Mouse (Mus musculus) cerebellum, adult 2 months (tissue): Measurements from ENCODE around the gene Sema5a. TPM values are rescaled to one million over a fixed set of nuclear protein-coding genes. Genes with fewer than 3 reads are reported as not detected.

Experiments
- DNase-seq, 2 experiments: peaks; one replicate each; pipeline ENCODE4 v3.0.0; 2021
- H3K27ac ChIP-seq: fragments of 200-500 bp; 2 replicates; pipeline ENCODE4 v1.5.1; 2012; ENCODE audit warnings: low read length, control low read depth, inconsistent platforms; ENCODE audit not compliant: insufficient read depth
- H3K27me3 ChIP-seq: fragments of 200-500 bp; 2 replicates; pipeline ENCODE4 v1.6.1; 2012; ENCODE audit warnings: inconsistent platforms, mild to moderate bottlenecking, low read length, moderate library complexity; ENCODE audit not compliant: control insufficient read depth, insufficient read depth
- H3K4me1 ChIP-seq: fragments of 200-500 bp; 2 replicates; pipeline ENCODE4 v1.6.1; 2011; ENCODE audit warnings: low read length; ENCODE audit not compliant: control insufficient read depth, insufficient read depth
- H3K4me3 ChIP-seq: fragments of 200-500 bp; replicated peaks from 2 replicates; pipeline ENCODE3; 2011; ENCODE audit warnings: mild to moderate bottlenecking, low read depth, low read length, control low read depth; ENCODE audit not compliant: insufficient read depth
- CTCF ChIP-seq: fragments of 200-500 bp; IDR thresholded peaks from 2 replicates; pipeline ENCODE4 v1.5.1; 2011; ENCODE audit warnings: low read depth, mild to moderate bottlenecking, control low read depth, low read length, moderate library complexity, borderline replicate concordance; ENCODE audit not compliant: insufficient read depth
- POLR2A ChIP-seq: fragments of 200-500 bp; IDR thresholded peaks from 2 replicates; pipeline ENCODE4 v1.6.1; 2011; ENCODE audit warnings: low read length, control low read depth, borderline replicate concordance; ENCODE audit not compliant: insufficient read depth
- WGBS: fragments of 180-500 bp; shearing (Covaris S2); methylation state at CpG from one replicate; pipeline ENCODE4 v1.1.7; 2018; 5-methylcytosine and 5-hydroxymethylcytosine counted together
- polyA plus RNA-seq: library from polyadenylated mRNA; depleted of rRNA; stranded (reverse); fragments of >200 nt; gene quantifications from 2 replicates; pipeline ENCODE4 v1.2.3, GENCODE M21; 2012

Sema5a gene
- polyA plus RNA-seq, 1 experiment = 11.1 TPM

DNA sequence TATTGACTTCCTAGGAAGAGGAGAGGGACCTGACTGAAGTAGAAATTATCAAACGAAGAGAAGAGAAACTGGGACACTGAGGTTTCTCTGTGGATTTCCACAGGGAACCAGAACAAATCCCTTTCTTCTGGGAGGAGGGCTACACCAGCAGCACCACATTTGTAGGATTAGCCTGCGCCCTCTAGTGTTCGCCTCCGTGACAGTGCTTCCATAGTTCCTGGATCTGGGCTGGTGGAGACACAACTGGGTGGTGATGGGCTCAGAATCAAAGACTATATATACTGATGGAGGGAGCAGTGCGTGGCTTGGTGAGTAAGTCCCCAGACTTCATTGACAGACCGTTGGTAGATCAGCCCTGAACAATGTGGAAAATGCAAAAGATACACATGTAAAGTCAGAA is 193.0 kb downstream of the Sema5a start:
- peak; percentile 88 for TF ChIP-seq CTCF
- TF ChIP-seq POLR2A = no peak
- 0 out of 2 replicates have a peak, but pooled peaks cover 2% of the 10 kb centered on the region for H3K4me1 ChIP-seq
- H3K27me3 ChIP-seq = no peaks in the 10 kb centered on the region
- peak; percentile 73 to 82 for DNase-seq
- H3K4me3 ChIP-seq = no peak overlapping the region
- WGBS = 25% methylated on average over 6 of the region's 6 CpGs
- no peak overlapping the region for H3K27ac ChIP-seq

DNA sequence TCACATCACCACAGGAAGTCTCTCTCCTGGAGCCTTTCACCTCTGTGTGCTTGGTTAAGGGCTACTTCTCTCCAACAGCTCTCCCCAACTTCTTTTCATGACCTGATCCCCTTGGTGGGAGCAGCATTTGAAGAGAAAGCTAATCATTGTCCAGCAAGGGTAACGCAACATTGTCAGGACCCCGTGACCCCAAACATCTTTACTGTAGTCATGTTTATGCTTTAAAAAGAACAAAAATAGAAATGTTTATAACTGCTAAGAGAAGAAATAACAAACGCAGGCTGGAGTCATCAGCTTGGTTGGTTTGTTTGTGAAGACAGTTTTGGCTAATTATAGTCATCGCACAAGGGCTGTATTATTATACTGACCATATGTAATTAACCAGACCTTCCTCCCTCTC is 198.1 kb downstream of the Sema5a start:
- Histone ChIP-seq H3K4me3 (no peak overlapping the region), H3K27ac (no peak overlapping the region), H3K4me1 (no peaks in the 10 kb centered on the region), H3K27me3 (no peaks in the 10 kb centered on the region)
- no peak for DNase-seq
- TF ChIP-seq CTCF (no peak), POLR2A (no peak)
- WGBS = 94% methylated on average over 4 of the region's 4 CpGs

DNA sequence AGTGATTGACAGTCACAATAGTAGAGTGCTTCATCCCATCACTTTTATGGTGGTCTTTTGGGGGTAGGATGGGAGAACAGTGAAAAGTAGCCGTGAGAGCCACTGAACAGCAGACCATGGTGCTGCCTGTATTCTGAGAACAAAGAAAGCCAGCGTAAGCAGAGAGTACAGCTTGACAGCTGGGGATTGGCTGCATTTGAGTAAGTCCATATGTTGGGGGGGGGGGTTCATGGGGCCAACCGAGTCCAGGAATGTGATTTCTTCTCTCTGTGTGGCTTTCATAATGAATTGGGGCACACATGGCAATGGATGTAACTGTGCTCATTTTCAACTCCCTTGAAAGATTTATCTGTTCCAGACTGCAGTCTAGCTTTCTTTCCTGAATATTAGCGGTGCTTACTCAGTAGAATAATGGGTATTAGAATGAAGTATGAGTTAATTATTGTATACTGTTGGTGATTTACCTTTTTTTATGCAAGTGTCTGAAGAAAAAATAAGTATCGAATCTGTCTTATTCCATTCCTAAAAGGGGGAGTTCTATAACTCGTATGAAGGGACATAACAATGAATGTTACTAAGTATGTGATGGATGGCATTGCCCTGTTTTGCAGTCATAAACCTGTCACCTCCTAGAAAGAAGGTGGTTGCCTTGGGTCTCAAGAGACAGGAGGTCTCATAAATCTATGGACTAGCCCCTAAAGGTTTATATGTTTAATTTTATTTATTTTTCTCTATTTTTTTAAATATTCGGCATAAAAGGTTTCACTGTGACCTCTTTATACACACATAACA is 203.1 kb downstream of the Sema5a start:
- no peaks in the 10 kb centered on the region for H3K27me3 ChIP-seq
- WGBS = 77% methylated on average over 7 of the region's 7 CpGs
- H3K4me1 ChIP-seq = no peaks in the 10 kb centered on the region
- DNase-seq = no peak
- H3K27ac ChIP-seq = no peak overlapping the region
- no peak overlapping the region for H3K4me3 ChIP-seq
- no peak for TF ChIP-seq CTCF
- TF ChIP-seq POLR2A = no peak

DNA sequence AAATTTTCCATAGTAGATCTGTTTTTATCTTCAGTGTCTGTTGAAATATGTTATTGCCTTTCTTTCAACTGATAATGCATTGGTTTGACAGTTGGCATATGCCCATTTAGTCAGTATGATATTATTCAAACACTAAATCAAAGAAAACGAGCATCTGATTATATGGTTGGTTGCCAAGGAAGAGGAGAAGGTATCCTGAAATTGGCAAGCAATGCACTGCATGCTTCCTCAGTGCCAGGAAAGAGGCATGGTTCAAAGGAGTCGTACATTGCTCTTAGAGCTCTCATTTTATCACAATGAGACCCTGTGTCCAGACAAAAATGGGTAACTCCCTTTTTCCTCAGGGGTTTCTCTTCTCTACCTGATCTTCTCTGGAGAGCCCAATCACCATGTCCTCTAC is 214.4 kb downstream of the Sema5a start:
- H3K27me3 ChIP-seq = no peaks in the 10 kb centered on the region
- 11% methylated on average over 2 of the region's 2 CpGs for WGBS
- peak; percentile 23 to 60 for DNase-seq
- TF ChIP-seq CTCF = no peak
- TF ChIP-seq POLR2A = no peak
- no peak overlapping the region for H3K4me3 ChIP-seq
- no peak overlapping the region for H3K27ac ChIP-seq
- peaks cover 5% of the 10 kb centered on the region; the same call in 1 of the 2 replicates for H3K4me1 ChIP-seq

DNA sequence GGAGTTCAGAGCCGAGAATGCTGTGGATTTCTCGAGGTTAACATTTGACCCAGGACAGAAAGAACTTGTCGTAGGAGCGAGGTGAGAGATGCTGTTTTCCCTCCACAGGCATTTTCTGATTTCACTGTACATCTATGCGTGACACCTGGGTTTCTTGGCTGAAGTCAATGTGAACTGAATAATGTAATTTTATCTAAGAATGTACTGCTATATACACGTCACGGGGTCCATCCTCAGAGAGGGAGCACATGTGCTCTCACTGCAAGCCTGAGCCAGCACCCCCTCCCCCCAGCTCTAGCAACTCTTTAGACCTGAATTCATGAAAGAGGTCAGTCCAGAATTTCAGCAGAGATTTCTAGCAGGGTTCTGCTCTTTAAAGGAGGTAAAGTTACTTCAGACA is 215.6 kb downstream of the Sema5a start:
- TF ChIP-seq POLR2A (no peak), CTCF (no peak)
- Histone ChIP-seq H3K4me1 (peaks cover 5% of the 10 kb centered on the region; the same call in 1 of the 2 replicates), H3K4me3 (no peak overlapping the region), H3K27me3 (no peaks in the 10 kb centered on the region), H3K27ac (no peak overlapping the region)
- DNase-seq = no peak
- WGBS = 91% methylated on average over 7 of the region's 7 CpGs

DNA sequence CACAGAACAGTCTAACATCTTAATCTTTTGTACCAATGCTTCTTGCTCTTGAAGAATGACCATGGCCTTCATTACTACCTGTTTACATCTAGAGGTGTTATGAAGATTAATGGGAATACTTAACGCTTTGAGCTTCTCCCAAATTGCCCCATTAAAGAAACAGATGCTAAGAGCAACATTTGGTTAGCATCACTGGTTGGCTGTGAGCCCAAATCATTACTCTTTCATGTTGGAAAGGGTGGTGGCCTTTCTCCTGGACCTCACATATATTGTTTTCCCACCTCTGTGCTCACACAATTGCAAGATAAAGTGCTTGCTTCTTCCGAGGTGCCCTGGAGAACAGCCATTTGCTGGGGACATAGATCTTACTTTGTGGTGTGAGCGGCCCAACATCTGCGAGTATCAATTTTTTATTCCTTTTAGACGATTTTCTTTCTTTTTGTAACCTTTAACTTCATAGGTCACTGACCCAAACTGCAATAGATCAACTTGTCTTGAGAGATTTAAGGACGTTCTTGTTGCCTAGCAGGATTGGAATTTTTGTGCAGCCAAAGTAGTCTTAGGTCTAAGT is 227.0 kb downstream of the Sema5a start:
- 84% methylated on average over 6 of the region's 6 CpGs for WGBS
- TF ChIP-seq CTCF (no peak), POLR2A (no peak)

DNA sequence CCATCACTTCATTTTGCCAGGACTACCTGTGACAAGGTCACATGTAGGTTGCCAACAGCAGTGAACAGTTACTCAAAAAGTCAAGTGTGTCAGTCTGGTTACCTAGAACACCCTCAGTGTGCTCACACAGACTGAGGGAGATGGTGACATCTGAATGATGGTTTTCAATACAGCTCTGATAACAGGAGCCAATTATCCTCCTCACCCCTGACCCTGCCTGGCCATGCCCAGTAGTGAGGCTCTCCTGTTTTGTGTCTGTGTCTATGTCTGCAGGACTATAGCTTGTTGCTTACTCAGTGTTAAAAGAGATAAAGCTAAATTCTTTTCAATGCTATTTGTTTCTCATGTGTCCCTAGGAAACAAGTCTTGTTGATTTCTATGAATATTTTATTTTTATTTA is 236.1 kb downstream of the Sema5a start:
- H3K4me1 ChIP-seq = no peaks in the 10 kb centered on the region
- H3K27ac ChIP-seq = no peak overlapping the region
- no peaks in the 10 kb centered on the region for H3K27me3 ChIP-seq
- no peak for TF ChIP-seq POLR2A
- no peak for TF ChIP-seq CTCF
- DNase-seq = no peak
- H3K4me3 ChIP-seq = no peak overlapping the region

More for the DNA sequence above, 227.0 kb downstream of the Sema5a start:
- Histone ChIP-seq H3K27ac (no peak overlapping the region), H3K4me3 (no peak overlapping the region), H3K27me3 (no peaks in the 10 kb centered on the region), H3K4me1 (no peaks in the 10 kb centered on the region)
- no peak for DNase-seq

DNA sequence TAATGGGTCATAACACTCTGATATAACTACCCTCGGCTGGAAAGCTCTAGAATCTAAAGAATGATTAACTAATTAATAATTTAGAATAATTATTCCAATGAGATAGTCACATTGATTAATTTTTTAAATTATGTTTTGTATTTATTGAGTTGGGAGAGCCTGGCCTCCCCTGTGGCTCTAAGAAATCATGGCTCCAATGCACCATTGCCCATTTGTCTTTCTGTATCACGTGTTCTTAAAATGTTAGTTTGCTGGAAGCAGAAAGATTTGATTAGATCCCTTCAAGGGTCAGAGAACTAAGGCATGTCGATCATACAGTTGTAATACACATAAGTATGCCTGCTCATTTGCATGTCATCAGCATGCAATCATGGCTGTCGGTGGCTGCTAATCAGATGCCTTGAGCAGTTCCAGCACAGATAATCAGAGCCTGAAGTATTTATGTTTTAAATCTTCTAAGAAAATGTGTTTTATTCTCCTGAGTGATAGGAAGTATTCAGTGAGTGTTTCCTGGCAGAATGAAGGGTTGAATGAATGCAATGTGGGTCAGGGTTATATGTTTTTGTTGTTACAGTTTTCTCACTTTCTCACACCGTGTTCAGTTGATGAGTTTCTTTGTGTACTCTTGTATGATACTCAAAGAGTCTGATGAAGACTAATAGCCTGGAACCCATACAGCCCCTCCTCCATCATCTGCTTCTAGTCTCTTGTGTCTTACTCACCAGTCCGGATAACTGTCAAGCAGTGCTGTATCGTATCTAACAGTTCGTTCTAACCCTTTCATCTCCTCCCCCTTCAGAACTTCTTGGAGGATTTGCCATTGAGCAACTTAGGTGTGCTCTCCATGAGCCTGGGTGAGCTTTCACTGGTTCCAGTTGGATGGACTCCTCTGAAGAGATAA is 240.7 kb downstream of the Sema5a start:
- TF ChIP-seq CTCF = no peak
- TF ChIP-seq POLR2A = no peak
- no peak overlapping the region for H3K27ac ChIP-seq
- DNase-seq = no peak
- no peak overlapping the region for H3K4me3 ChIP-seq
- no peaks in the 10 kb centered on the region for H3K4me1 ChIP-seq
- WGBS = 92% methylated on average over 8 of the region's 8 CpGs
- H3K27me3 ChIP-seq = no peaks in the 10 kb centered on the region
